Mouse (Mus musculus) hindbrain, postnatal 0 days (tissue): ENCODE data around the gene Maff. TPM values are rescaled to one million over a fixed set of nuclear protein-coding genes. Genes with fewer than 3 reads are reported as not detected.

Experiments
- ATAC-seq: fragments of 200-750 bp; cut with Nextera tagmentation; 2 replicates; pipeline ENCODE4 v1.8.0; 2017; ENCODE audit warnings: mild to moderate bottlenecking, moderate TSS enrichment, moderate library complexity
- DNase-seq: peaks from one replicate; pipeline ENCODE4 v3.0.0-alpha.2; 2015; ENCODE audit warnings: low spot score
- H3K27ac ChIP-seq: fragments of 300-500 bp; sonication (generic); 2 replicates; pipeline ENCODE4 v1.5.1; 2014; ENCODE audit warnings: mild to moderate bottlenecking
- H3K27me3 ChIP-seq: fragments of 300-500 bp; sonication (generic); 2 replicates; pipeline ENCODE4 v1.6.1; 2014; ENCODE audit warnings: low read length, mixed read lengths; ENCODE audit not compliant: insufficient read depth
- H3K36me3 ChIP-seq: fragments of 300-500 bp; sonication (generic); 2 replicates; pipeline ENCODE4 v1.6.1; 2014; ENCODE audit warnings: low read length, mixed read lengths; ENCODE audit not compliant: insufficient read depth
- H3K4me1 ChIP-seq: fragments of 300-500 bp; sonication (generic); 2 replicates; pipeline ENCODE4 v1.6.1; 2014; ENCODE audit warnings: antibody characterized with exemption, low read length, mixed read lengths; ENCODE audit not compliant: insufficient read depth
- H3K4me2 ChIP-seq: fragments of 300-500 bp; sonication (generic); 2 replicates; pipeline ENCODE4 v1.6.1; 2014; ENCODE audit warnings: low read depth, mild to moderate bottlenecking, low read length, moderate library complexity, mixed read lengths
- H3K4me3 ChIP-seq: fragments of 300-500 bp; sonication (generic); 2 replicates; pipeline ENCODE4 v1.5.1; 2014; ENCODE audit warnings: low read length
- H3K9ac ChIP-seq: fragments of 300-500 bp; sonication (generic); replicated peaks from 2 replicates; pipeline ENCODE4 v1.6.1; 2014; ENCODE audit warnings: mild to moderate bottlenecking, low read length, moderate library complexity, mixed read lengths
- H3K9me3 ChIP-seq: fragments of 300-500 bp; sonication (generic); 2 replicates; pipeline ENCODE4 v1.6.1; 2016; ENCODE audit warnings: low read length, mixed read lengths
- CTCF ChIP-seq: IDR thresholded peaks from 2 replicates; pipeline ENCODE4 v1.5.1; 2016; ENCODE audit warnings: antibody characterized with exemption, control low read depth, low read depth
- WGBS: fragments of 180-500 bp; shearing (Covaris S2); extraction: QIAGEN DNeasy Blood & Tissue Kit; methylation state at CpG from one replicate; pipeline ENCODE4 v1.1.7; 2014; 5-methylcytosine and 5-hydroxymethylcytosine counted together
- microRNA counts: library from miRNA; unstranded; fragments of <30 nt; microRNA quantifications from one replicate; lab custom pipeline; 2015
- microRNA-seq, 2 experiments: library from miRNA; unstranded; fragments of <30 nt; microRNA quantifications; one replicate each; pipeline ENCODE4; 2016
- polyA plus RNA-seq: library from polyadenylated mRNA; unstranded; fragments of >200 nt; fragmentation: Nextera tagmentation; extraction: Ambion mirVana; gene quantifications from 2 replicates; pipeline ENCODE4 v1.2.1, GENCODE M21; 2015
- total RNA-seq: library from RNA; depleted of rRNA; stranded (reverse); fragments of >200 nt; gene quantifications from 2 replicates; pipeline ENCODE4 v1.2.3, GENCODE M21; 2014; rRNA removed

Maff gene
- total and polyA plus RNA-seq, 2 experiments from 2014 or later, result 1.7 to 5.4 TPM

DNA sequence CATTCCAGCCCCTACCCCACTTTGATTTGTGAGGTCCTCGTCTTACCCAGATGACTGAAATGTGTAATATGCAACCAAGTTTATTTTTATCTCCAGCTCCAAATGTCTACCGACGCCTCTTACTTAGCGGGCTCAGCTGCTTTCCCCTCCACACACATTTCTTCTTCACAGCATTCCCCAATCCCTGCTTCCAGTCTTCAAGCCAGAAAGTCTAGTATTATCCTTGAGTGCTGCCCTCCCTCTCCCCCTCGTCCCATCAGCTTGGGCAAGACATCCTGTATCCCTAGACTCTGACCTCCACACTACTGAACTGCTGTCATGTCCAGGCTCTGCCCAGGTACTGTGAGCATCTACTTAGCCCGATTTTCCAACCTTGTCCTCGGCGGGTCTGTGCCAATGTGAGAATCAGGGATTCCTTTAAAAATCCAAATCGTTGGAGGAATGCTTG lies 57.4 kb downstream of the Maff start:
- ATAC-seq, result 0 out of 2 replicates have a peak, but pooled peaks have one; percentile 2
- WGBS, result 21% methylated on average over 9 of the region's 9 CpGs
- H3K36me3 ChIP-seq, result no peaks in the 10 kb centered on the region
- H3K9ac ChIP-seq, result peak overlapping the region; percentile 81
- no peak for TF ChIP-seq CTCF
- no peaks in the 10 kb centered on the region for H3K27me3 ChIP-seq
- peak overlapping the region; percentile 82 for H3K4me3 ChIP-seq
- DNase-seq, result no peak
- H3K4me2 ChIP-seq, result peak overlapping the region; percentile 60
- H3K9me3 ChIP-seq, result no peaks in the 10 kb centered on the region
- H3K27ac ChIP-seq, result peak overlapping the region; percentile 70; the same call in 1 of the 2 replicates
- H3K4me1 ChIP-seq, result peaks cover 25% of the 10 kb centered on the region

- Histone ChIP-seq H3K4me3 (no peak overlapping the region), H3K4me1 (peaks cover 25% of the 10 kb centered on the region), H3K27me3 (no peaks in the 10 kb centered on the region), H3K36me3 (no peaks in the 10 kb centered on the region), H3K9ac (no peak overlapping the region), H3K4me2 (no peak overlapping the region), H3K27ac (no peak overlapping the region), H3K9me3 (no peaks in the 10 kb centered on the region)
- DNase-seq, result no peak
- TF ChIP-seq CTCF, result no peak
- no peak for ATAC-seq
- 68% methylated on average over 1 of the region's 1 CpGs for WGBS
These were observed 57.9 kb downstream of the Maff start for GRCm38 (mm10) chr15:79404277-79404676.

DNA sequence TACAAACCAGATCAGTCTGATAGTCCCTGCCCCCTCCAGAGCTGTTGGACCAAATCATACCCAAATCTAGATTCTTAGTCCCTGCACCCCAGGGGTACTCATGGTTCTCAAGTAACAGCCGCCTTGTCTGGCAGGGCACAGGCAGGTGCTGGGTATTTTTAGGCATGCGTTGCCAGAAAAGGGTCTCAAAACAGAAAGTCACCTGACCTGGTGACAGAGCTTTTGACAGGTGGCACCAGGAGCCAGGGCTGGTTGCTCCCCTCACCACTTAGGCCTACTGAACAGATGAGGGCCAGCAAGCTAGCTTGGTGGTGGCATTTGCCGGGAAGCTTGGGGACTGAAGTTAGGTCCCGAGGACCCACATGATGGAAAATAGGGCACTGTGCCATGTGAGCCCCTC lies 60.1 kb downstream of the Maff start:
- H3K4me1 ChIP-seq, result peaks cover 7% of the 10 kb centered on the region; the same call in 1 of the 2 replicates
- DNase-seq (no peak), ATAC-seq (no peak)
- H3K27me3 ChIP-seq, result no peaks in the 10 kb centered on the region
- no peak overlapping the region for H3K4me3 ChIP-seq
- no peak for TF ChIP-seq CTCF
- H3K9me3 ChIP-seq, result no peaks in the 10 kb centered on the region
- no peak overlapping the region for H3K27ac ChIP-seq
- WGBS, result 78% methylated on average over 4 of the region's 4 CpGs
- H3K9ac ChIP-seq, result no peak overlapping the region
- H3K4me2 ChIP-seq, result no peak overlapping the region
- no peaks in the 10 kb centered on the region for H3K36me3 ChIP-seq

MicroRNAs within 50 kb of the gene (microRNA counts, 519-probe panel; counts per million panel counts)
- microRNA mmu-miR-1943 (lab: Ali Mortazavi, UCI), result not detected

Small RNAs within 50 kb of the gene (microRNA-seq; reads per million reads assigned to microRNA genes)
- 1.2 to 2.5 reads per million in 2 experiments for gene Mir1943

Other genes starting within 250 kb of the Maff start
- 28.1 and 36.4 TPM in 2 replicates for gene Micall1, start 237.7 kb upstream of the Maff start, total RNA-seq
- 8.0 and 9.5 TPM in 2 replicates for gene Micall1, start 237.7 kb upstream of the Maff start, polyA plus RNA-seq
- gene Polr2f, start 205.6 kb upstream of the Maff start, total RNA-seq, result 49.9 and 50.1 TPM in 2 replicates
- 326 and 334 TPM in 2 replicates for gene Polr2f, start 205.6 kb upstream of the Maff start, polyA plus RNA-seq
- 6.0 and 10.1 TPM in 2 replicates for gene 1700088E04Rik, start 205.4 kb upstream of the Maff start, total RNA-seq
- 18.0 and 21.4 TPM in 2 replicates for gene 1700088E04Rik, start 205.4 kb upstream of the Maff start, polyA plus RNA-seq
- 36.2 and 40.3 TPM in 2 replicates for gene Sox10, start 181.4 kb upstream of the Maff start, total RNA-seq
- 14.2 and 15.2 TPM in 2 replicates for gene Sox10, start 181.4 kb upstream of the Maff start, polyA plus RNA-seq
- 59.4 and 68.0 TPM in 2 replicates for gene Pick1, start 117.4 kb upstream of the Maff start, total RNA-seq
- 67.7 and 70.0 TPM in 2 replicates for gene Pick1, start 117.4 kb upstream of the Maff start, polyA plus RNA-seq
- 0.61 and 1.7 TPM in 2 replicates for gene Gm49486, start 117.2 kb upstream of the Maff start, total RNA-seq
- 1.5 and 2.1 TPM in 2 replicates for gene Gm49486, start 117.2 kb upstream of the Maff start, polyA plus RNA-seq
- 1.0 and 2.0 TPM in 2 replicates for gene Slc16a8, start 91.9 kb upstream of the Maff start, total RNA-seq
- 3.1 and 3.7 TPM in 2 replicates for gene Slc16a8, start 91.9 kb upstream of the Maff start, polyA plus RNA-seq
- 1.7 and 2.3 TPM in 2 replicates for gene Baiap2l2, start 61.1 kb upstream of the Maff start, total RNA-seq
- 6.5 and 6.8 TPM in 2 replicates for gene Baiap2l2, start 61.1 kb upstream of the Maff start, polyA plus RNA-seq
- gene Pla2g6, start 18.2 kb upstream of the Maff start, total RNA-seq, result 24.3 and 28.8 TPM in 2 replicates
- 15.2 and 15.7 TPM in 2 replicates for gene Pla2g6, start 18.2 kb upstream of the Maff start, polyA plus RNA-seq
- gene Tmem184b, start 56.9 kb downstream of the Maff start, total RNA-seq, result 72.4 and 113 TPM in 2 replicates
- 26.6 and 31.6 TPM in 2 replicates for gene Tmem184b, start 56.9 kb downstream of the Maff start, polyA plus RNA-seq
- 323 and 374 TPM in 2 replicates for gene Csnk1e, start 108.9 kb downstream of the Maff start, total RNA-seq
- gene Csnk1e, start 108.9 kb downstream of the Maff start, polyA plus RNA-seq, result 158 and 178 TPM in 2 replicates
- gene Kcnj4, start 158.6 kb downstream of the Maff start, total RNA-seq, result 0.50 and 0.94 TPM in 2 replicates
- not detected in 2 replicates for gene Kcnj4, start 158.6 kb downstream of the Maff start, polyA plus RNA-seq
- gene Kdelr3, start 169.8 kb downstream of the Maff start, total RNA-seq, result 6.4 and 9.6 TPM in 2 replicates
- gene Kdelr3, start 169.8 kb downstream of the Maff start, polyA plus RNA-seq, result 8.1 and 9.5 TPM in 2 replicates
- 291 and 334 TPM in 2 replicates for gene Ddx17, start 200.1 kb downstream of the Maff start, total RNA-seq
- gene Ddx17, start 200.1 kb downstream of the Maff start, polyA plus RNA-seq, result 33.5 and 34.2 TPM in 2 replicates